Mouse (Mus musculus): ENCODE measurements at regions not wholly inside any gene's neighbourhood (a gene's known extent, or its start where the extent isn't known, plus 50 kb on each side); places are given as distances from the start of the nearest gene placed in this dataset.
"Not testable (repeated sequence)": the region's sequence is repeated elsewhere in the genome, so short reads cannot be mapped to it uniquely, and the experiment has no call there.

GRCm38 (mm10) chr17:49278973-49279727 is 149.0 kb upstream of the Mocs1 start:
- no peak for DNase-seq (ENCODE audit: low spot score)

DNA sequence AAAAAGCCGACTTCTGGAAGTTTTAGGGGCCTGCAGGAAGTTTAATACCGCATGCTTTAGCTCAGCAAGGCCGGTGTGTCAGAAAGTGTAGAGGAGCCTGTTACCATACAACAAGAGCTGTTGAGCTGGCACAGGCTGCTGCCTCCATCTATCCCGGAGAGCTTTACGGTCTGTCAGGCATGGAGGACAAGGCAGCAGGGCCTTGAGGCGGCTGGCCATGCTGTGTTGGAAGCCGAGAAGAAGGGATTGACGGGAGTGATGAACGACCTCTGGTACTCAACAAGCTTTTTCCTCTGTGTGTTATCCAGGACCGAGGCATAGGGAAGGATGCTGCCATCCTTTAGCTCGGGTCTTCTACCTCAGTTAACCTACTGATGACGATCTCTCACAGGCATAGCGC is 146.8 kb upstream of the Mocs1 start:
- no peak for DNase-seq (ENCODE audit: low spot score)

DNA sequence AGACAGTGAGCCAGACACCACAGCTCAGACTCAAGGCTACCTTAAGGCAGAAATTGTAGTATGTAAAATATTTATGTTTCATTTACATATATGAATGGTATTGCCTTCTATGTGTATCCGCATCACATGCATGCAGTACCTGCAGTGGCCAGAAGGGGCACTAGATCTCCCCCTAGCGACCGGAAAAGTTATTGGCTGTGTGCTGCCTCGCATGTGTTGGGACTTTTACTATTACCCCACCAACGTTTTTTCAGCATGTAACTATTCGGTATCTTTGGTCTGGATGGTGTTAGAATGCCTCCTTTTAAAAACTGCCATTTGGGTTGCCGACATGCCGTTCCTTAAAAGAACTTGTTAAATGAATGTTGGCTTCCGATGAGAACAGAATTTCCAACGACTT is 145.7 kb upstream of the Mocs1 start:
- no peak for DNase-seq (ENCODE audit: low spot score)

GRCm38 (mm10) chr17:49283491-49283890 is 144.7 kb upstream of the Mocs1 start:
- no peak for DNase-seq (ENCODE audit: low spot score)

GRCm38 (mm10) chr17:49291636-49292035 is 136.5 kb upstream of the Mocs1 start:
- DNase-seq (ENCODE audit: low spot score), result no peak

GRCm38 (mm10) chr17:49304461-49304860 is 123.7 kb upstream of the Mocs1 start:
- no peak for DNase-seq (ENCODE audit: low spot score)

- no peak for DNase-seq (ENCODE audit: low spot score)
Measured at GRCm38 (mm10) chr17:49305116-49305515, 123.0 kb upstream of the Mocs1 start.

DNA sequence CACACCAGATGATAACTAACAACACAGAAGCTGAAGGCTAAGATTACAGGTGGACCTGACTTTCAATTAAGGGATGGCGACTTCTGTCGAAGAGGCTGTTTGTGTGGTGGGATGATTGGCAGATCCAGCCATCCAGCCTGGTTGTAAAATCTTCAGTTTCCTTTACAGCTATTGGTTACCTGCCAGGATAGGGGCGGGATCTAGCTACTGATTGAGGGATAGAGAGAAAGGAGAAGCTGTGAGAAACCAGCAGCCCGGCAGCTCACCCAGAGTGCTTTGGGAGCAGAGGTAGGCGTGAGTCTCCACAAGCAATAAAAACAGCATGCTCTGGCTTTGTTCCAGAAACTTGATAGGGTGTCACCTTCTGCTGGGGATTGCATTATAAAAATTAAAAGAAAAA is 119.1 kb upstream of the Mocs1 start:
- DNase-seq (ENCODE audit: low spot score), result no peak

GRCm38 (mm10) chr17:49314196-49314595 is 114.0 kb upstream of the Mocs1 start:
- no peak for DNase-seq (ENCODE audit: low spot score)

DNA sequence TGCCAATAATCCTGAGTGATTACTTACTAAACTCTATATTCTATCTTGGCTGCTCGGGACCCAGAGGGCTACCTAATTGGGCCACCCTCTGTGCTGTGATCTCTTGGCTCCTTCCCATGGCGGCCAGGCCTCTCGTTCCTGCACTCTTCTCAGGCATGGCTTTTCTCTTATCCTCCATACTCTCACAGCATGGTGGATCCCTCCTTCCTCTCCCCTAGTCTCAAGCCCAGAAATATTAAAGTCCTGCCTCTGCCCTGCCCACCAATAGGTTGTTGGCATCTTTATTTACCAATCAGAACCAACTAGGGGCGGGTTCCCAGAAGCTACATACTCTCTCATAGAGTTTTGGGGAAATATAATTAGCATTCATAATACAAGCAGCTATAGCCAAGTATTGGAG is 100.6 kb upstream of the Mocs1 start:
- DNase-seq (ENCODE audit: low spot score), result no peak

DNA sequence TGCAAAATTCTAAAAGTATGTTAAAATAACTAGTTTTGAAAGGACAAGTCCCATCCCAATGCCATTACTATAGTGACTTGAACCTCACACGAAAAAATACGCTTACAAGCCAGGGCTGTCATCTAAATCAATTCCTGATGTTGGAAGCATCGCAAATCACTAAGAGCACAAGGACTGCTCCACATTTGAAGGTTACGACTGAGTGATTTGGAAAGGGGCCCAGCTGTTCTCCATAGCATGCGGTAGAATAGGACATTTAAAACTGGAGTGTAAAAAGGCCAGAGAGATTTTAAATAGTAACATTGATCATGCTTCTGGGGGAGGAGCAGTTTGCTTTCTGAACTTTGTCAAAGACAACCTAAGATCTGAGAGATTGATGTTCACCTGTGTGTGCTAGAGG is 92.8 kb upstream of the Mocs1 start:
- DNase-seq (ENCODE audit: low spot score), result no peak

DNA sequence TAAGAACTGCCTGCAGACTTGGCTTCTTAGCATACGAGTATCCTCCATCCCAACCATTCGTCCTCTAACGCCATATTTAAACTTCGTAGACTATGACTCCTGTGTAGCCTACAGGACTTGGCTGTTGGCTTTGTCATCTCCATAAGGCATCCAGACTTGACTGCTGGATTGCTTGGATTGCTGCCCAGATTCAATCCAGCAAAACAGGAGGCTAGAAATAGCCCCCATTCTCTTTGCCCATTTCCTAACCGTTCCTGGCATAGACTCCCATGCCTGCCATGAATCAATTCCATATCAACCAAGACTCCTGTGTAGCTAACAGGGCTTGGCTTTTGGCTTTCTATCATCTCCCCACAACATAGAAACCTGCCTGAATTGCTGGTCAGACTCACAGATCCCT is 90.3 kb upstream of the Mocs1 start:
- DNase-seq (ENCODE audit: low spot score), result no peak

GRCm38 (mm10) chr17:49342636-49343035 is 85.5 kb upstream of the Mocs1 start:
- no peak for DNase-seq (ENCODE audit: low spot score)

GRCm38 (mm10) chr17:49346701-49347100 is 81.5 kb upstream of the Mocs1 start:
- DNase-seq (ENCODE audit: low spot score), result no peak

- DNase-seq (ENCODE audit: low spot score), result no peak
Measured at GRCm38 (mm10) chr17:49349328-49349727, 78.8 kb upstream of the Mocs1 start.

DNA sequence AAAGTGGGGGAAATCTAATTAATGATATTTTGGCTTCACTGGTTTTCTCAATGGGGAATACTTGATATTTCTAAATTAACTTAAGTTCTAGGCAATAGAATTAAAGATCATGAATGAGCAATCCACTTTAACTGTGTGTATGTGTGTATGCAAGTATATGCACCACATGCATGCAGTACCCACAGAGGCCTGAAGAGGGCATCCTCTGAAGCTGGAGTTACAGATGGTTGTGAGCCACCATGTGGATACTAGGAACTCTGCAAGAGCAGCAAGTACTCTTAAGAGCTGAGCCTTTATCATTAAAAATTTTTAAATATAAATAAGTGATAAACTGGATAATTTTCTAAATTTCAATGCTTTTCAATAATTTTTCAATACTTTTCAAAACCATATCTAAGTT is 69.0 kb upstream of the Mocs1 start:
- no peak for DNase-seq (ENCODE audit: low spot score)

DNA sequence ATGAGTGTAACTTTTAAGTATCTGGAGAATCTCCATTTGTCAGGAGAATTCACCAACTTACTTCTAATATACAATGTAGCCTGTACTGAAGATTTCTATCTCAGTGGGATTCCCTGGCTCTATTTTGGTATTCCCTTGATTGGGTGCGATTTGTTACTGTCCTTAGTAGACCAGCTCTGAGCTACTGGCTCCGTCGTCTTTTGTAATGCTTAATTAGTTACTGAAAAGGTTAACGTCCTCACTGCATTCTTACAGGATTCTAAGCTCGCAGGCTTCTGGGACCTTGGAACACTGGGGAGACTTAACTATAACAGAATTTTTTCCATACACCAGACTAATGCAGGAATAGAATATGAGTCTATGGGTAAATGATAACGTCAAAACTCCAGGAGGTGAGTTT is 67.9 kb upstream of the Mocs1 start:
- DNase-seq (ENCODE audit: low spot score), result not testable (repeated sequence)

DNA sequence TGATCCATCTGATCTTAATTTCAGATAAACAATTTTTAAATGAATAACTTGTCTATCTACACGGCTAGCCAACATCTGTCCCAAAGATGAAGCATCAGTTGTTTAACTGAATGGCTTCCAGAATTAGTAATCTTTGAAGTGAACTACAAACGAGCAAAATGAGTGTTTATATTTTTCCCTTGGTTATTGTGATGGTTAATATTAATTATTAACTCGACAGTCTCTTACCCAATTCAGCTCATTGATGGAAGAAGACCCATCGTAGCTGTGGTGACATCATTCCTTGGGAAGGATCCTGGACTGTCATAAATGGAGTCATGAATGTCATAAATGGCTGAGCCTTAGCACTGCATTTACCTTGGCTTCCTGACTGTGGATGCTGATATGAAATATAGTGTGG is 60.4 kb upstream of the Mocs1 start:
- DNase-seq (ENCODE audit: low spot score), result no peak

DNA sequence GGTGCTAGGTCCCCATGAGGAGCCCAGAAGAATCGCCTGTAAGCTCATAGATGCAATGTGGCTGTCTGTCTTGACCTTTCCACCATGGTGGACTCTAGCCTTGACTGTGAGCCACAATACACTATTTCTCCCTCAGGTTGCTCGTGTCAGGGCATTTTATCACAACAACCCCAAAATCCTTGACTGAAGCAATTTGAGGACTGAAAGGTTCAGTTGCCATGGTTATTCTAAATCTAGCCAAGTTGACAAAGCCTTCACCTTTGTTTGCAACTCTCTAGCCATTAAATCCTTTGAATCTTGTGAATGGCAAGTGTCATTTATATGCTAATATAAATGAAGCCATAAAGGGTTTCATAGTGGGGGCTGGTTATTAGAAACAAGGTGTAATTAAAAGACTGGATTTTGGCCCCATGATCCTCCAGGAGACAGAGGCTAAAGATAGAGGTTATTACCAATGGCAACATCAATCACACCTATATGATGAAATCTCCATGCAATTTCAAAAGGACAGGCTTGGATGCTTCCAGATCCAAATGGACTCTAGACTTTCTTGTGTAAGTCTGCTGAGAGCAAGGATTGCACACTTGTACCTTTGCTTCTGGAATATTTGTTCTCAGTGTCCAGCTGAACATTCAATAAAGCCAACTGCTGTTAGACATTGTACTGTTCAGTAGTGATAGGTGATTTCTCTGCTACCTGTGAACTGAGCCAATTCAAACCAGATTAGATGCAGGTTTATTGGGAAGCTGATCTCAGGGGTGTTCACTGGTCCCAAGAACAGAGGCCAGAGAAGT is 59.5 kb upstream of the Mocs1 start:
- DNase-seq (ENCODE audit: low spot score), result no peak

DNA sequence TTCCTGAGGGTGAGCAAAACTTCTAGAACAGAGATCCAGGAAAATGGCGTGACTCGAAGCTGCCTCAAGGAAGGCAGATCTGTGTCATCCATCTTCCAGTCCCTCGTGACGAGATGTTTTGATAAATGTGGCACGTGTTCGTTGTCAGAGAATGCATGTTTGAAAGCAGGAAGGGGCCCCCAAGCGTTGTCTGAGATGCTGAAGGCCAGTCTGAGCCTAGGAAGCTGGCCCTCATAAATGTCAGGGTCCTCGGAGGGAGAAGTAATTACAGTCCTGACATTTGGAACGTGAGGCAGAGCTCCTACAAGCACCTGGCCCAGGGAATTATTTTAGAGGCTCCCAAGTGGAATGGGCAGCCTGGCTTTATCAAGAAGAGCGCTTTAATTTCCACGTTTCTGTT is 50.5 kb upstream of the Mocs1 start:
- no peak for DNase-seq (ENCODE audit: low spot score)

Data from thymus, postnatal 0 days (tissue).